30 mouse cellular contexts compared by ENCODE assay signal in the genomic region with DNA sequence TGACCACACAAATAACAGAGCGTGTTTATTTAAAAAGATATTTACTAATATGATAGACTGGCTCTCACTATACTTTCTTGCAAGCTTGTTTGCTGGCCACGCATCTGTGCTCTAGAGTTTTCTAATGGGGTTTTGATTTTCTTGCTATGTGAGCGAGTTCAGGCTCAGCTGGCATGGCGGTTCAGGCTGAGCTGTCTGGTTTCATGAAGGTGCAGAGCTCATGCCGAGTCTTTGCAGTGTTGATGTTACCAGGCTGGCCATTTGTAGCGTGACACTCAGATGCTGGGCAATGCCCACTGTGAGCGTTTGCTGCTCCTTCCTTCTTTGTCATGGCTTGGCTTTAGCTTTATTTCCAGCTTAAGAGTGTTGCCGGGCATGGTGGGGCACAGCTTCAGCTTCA.
A peak's percentile ranks its signal among the peaks of the same experiment; 100 is the strongest.
DNase-seq lines count a peak whose midpoint lies in the region; ATAC-seq and TF ChIP-seq lines count a peak whose summit lies in the region.
"Had no signal": no experiment of that assay in that cellular context is flagged by ENCODE, and none has a peak within 500 bp of the region (broad histone marks: within the 10 kb centered on the region; RNA-seq: fewer than 3 reads in every experiment).

No protein-coding gene starts in this region.

- TF ChIP-seq POLR2A in small intestine, adult 2 months (IDR thresholded peaks at IDR 0.05; ENCODE audit: low read depth, low read length) = no peak

- H3K36me3 ChIP-seq in kidney, embryonic 15.5 days = peaks cover 90% of the 10 kb centered on the region
- H3K36me3 ChIP-seq in small intestine, adult 2 months (ENCODE audit: control insufficient read depth, insufficient read depth, low read length) = peaks cover 74% of the 10 kb centered on the region

- peak; percentile 91 for DNase-seq in heart, adult 11 months
- no peak for DNase-seq in heart, postnatal 36 days
- DNase-seq in kidney, adult 8-10 months = no peak
- DNase-seq in embryo, embryonic 10.5 days (ENCODE audit: low spot score) = no peak
- DNase-seq: adrenal gland, postnatal 14 days; cerebellum, adult 11-12 months; cerebellum, adult 9-11 months; gastrocnemius, postnatal 36 days; heart, postnatal 14 days; kidney, postnatal 10 days; liver, embryonic 13.5 days; lung, adult 18-20 months; lung, postnatal 4 days; right cerebral cortex, adult 18-20 months; thymus, adult 18-20 months; thymus, postnatal 25 days had no signal

- peak overlapping the region; percentile 60 for H3K27ac ChIP-seq in kidney, embryonic 15.5 days
- H3K27ac ChIP-seq in brown adipose tissue, adult 24 weeks (replicated peaks; ENCODE audit: low read depth, low read length) = 0 out of 2 replicates have a peak overlapping the region, but pooled peaks have one; percentile 9
- peak overlapping the region; percentile 5; the same call in 1 of the 2 replicates for H3K27ac ChIP-seq in small intestine, adult 2 months (ENCODE audit: insufficient read depth, low read depth, low read length)
- H3K27ac ChIP-seq: embryonic facial prominence, embryonic 15.5 days; forebrain, embryonic 12.5 days; heart, embryonic 13.5 days; left cerebral cortex, adult 2 months; limb, embryonic 15.5 days; liver, embryonic 13.5 days; midbrain, embryonic 12.5 days; neural tube, embryonic 12.5 days had no signal

- peaks cover 3% of the 10 kb centered on the region; the same call in 1 of the 2 replicates for H3K4me1 ChIP-seq in kidney, embryonic 15.5 days
- no peaks in the 10 kb centered on the region for H3K4me1 ChIP-seq in brown adipose tissue, adult 24 weeks (ENCODE audit: control insufficient read depth, insufficient read depth, insufficient read length, low read length)
- no peaks in the 10 kb centered on the region for H3K4me1 ChIP-seq in small intestine, adult 2 months (ENCODE audit: control insufficient read depth, insufficient read depth, insufficient read length, low read length)
- H3K4me1 ChIP-seq: embryonic facial prominence, embryonic 15.5 days; forebrain, embryonic 12.5 days; limb, embryonic 15.5 days; liver, embryonic 13.5 days; midbrain, embryonic 12.5 days; neural tube, embryonic 12.5 days had no signal

- intact Hi-C loops in heart, postnatal 36 days (cut with DNase I) = no loop called here

- no peaks in the 10 kb centered on the region for H3K9me3 ChIP-seq in kidney, embryonic 15.5 days (replicated peaks)
- H3K9me3 ChIP-seq: embryonic facial prominence, embryonic 15.5 days; forebrain, embryonic 12.5 days; heart, embryonic 13.5 days; limb, embryonic 15.5 days; liver, embryonic 13.5 days; megakaryocyte, embryonic 14.5 days; midbrain, embryonic 12.5 days; neural tube, embryonic 12.5 days had no signal

- no peak overlapping the region for H3K9ac ChIP-seq in kidney, embryonic 15.5 days
- H3K9ac ChIP-seq: embryonic facial prominence, embryonic 15.5 days; forebrain, embryonic 12.5 days; heart, embryonic 13.5 days; limb, embryonic 15.5 days; liver, embryonic 13.5 days; midbrain, embryonic 12.5 days; neural tube, embryonic 12.5 days had no signal

- no peak overlapping the region for H3K4me3 ChIP-seq in kidney, embryonic 15.5 days (replicated peaks)
- no peak overlapping the region for H3K4me3 ChIP-seq in brown adipose tissue, adult 24 weeks (ENCODE audit: insufficient read depth, low read depth, low read length)
- H3K4me3 ChIP-seq in small intestine, adult 2 months (ENCODE audit: low read depth, low read length) = no peak overlapping the region
- H3K4me3 ChIP-seq: embryonic facial prominence, embryonic 15.5 days; forebrain, embryonic 12.5 days; heart, embryonic 13.5 days; left cerebral cortex, adult 2 months; limb, embryonic 15.5 days; liver, embryonic 13.5 days; megakaryocyte, embryonic 14.5 days; midbrain, embryonic 12.5 days; myocyte; neural tube, embryonic 12.5 days had no signal

- WGBS in kidney, embryonic 15.5 days = 84% methylated on average over 8 of the region's 8 CpGs
- 84% methylated on average over 8 of the region's 8 CpGs for whole genome bisulfite sequencing in small intestine, adult 2 months

- H3K4me2 ChIP-seq in kidney, embryonic 15.5 days = no peak overlapping the region
- H3K4me2 ChIP-seq: embryonic facial prominence, embryonic 15.5 days; forebrain, embryonic 12.5 days; heart, embryonic 13.5 days; limb, embryonic 15.5 days; liver, embryonic 13.5 days; midbrain, embryonic 12.5 days; neural tube, embryonic 12.5 days had no signal

- H3K27me3 ChIP-seq in kidney, embryonic 15.5 days = no peaks in the 10 kb centered on the region
- H3K27me3 ChIP-seq in small intestine, adult 2 months (ENCODE audit: control insufficient read depth, insufficient read depth, low read length) = no peaks in the 10 kb centered on the region
- H3K27me3 ChIP-seq: embryonic facial prominence, embryonic 15.5 days; forebrain, embryonic 12.5 days; heart, embryonic 13.5 days; limb, embryonic 15.5 days; liver, embryonic 13.5 days; megakaryocyte, embryonic 14.5 days; midbrain, embryonic 12.5 days; neural tube, embryonic 12.5 days had no signal

- no peak for ATAC-seq in kidney, embryonic 15.5 days (replicated peaks; ENCODE audit: low FRiP score)
- ATAC-seq in CD4-positive, CD25-positive, alpha-beta regulatory T cell, adult 4 months = no peak
- ATAC-seq: lung, postnatal 0 days had no signal

- TF ChIP-seq CTCF in small intestine, adult 2 months (IDR thresholded peaks at IDR 0.05; ENCODE audit: extremely low read depth, insufficient read length, insufficient replicate concordance, low read depth, low read length) = no peak

Comparison
In these comparisons a context has a peak if more than half of its experiments do, and no peak if none do; other contexts are left out.
1. H3K27ac ChIP-seq: peak in every context shown above with its lines; median percentile 60 in kidney, embryonic 15.5 days; 9 in brown adipose tissue, adult 24 weeks; 5 in small intestine, adult 2 months.